Mouse (Mus musculus): ENCODE measurements around the gene Prep.

DNA sequence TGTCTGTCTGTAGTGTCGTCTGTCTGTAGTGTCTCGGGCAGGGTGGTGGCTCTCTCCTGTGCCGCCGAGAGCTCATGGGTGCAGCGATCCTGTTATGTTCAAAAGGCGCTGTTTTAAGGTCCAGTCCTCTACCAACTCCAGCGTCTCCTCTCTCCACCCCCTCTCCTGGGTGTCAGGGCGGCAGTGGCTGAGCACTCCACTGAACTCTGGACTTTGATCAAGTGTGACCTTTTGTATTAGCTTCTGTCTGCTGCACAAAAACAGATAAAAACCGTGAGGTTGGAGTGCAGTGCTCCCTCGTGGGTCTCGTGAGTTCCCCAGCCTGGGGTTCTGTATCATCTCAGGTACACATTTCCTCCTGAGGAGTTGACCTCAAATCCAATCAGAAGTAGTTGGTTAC, 33.5 kb downstream of the Prep start:
- no peak for TF ChIP-seq GATA1 (IDR thresholded peaks at IDR 0.05; ENCODE audit: borderline replicate concordance, low read length)
- no peak for TF ChIP-seq FLI1 (IDR thresholded peaks at IDR 0.05; ENCODE audit: low read length)

Measured in megakaryocyte, embryonic 14.5 days (primary cell).